22 mouse cellular contexts compared by ENCODE assay signal in genomic region chr1:64089691-64090090, GRCm38 (mm10). TPM values are rescaled to one million over a fixed set of nuclear protein-coding genes. Genes with fewer than 3 reads are reported as not detected.
DNase-seq lines count a peak whose midpoint lies in the region; ATAC-seq and TF ChIP-seq lines count a peak whose summit lies in the region.
"Had no signal": no experiment of that assay in that cellular context is flagged by ENCODE, and none has a peak within 500 bp of the region (broad histone marks: within the 10 kb centered on the region; RNA-seq: fewer than 3 reads in every experiment).

No protein-coding gene starts in this region.

- H3K36me3 ChIP-seq in hindbrain, embryonic 13.5 days = no peaks in the 10 kb centered on the region
- H3K36me3 ChIP-seq in hindbrain, postnatal 0 days (ENCODE audit: insufficient read depth, low read length) = no peaks in the 10 kb centered on the region; the same call in 1 of the 2 replicates
- no peaks in the 10 kb centered on the region for H3K36me3 ChIP-seq in thymus, adult 2 months (ENCODE audit: control insufficient read depth, insufficient read depth, low read length)
- H3K36me3 ChIP-seq: embryonic facial prominence, embryonic 15.5 days; midbrain, embryonic 13.5 days had no signal

- DNase-seq in gastrocnemius, adult 2 months = no peak
- no peak for DNase-seq in gastrocnemius, postnatal 36 days
- DNase-seq in hindbrain, postnatal 0 days (ENCODE audit: low spot score) = no peak
- no peak for DNase-seq in thymus, adult 2 months
- no peak for DNase-seq in thymus, postnatal 14 days
- DNase-seq in frontal cortex, postnatal 25 days (ENCODE audit: low spot score in 2 of 2) = no peak
- DNase-seq: adrenal gland, adult 2 months; cerebellum, adult 18-20 months; forebrain, postnatal 0 days; kidney, adult 11 months; layer of hippocampus, postnatal 36 days; liver, postnatal 0 days; lung, postnatal 14 days; thymus, adult 18-20 months had no signal

- no peak overlapping the region for H3K4me2 ChIP-seq in hindbrain, embryonic 13.5 days
- no peak overlapping the region for H3K4me2 ChIP-seq in hindbrain, postnatal 0 days (ENCODE audit: low read depth, low read length)
- H3K4me2 ChIP-seq: embryonic facial prominence, embryonic 15.5 days; heart, embryonic 12.5 days; midbrain, embryonic 13.5 days had no signal

- no peaks in the 10 kb centered on the region for H3K9me3 ChIP-seq in hindbrain, embryonic 13.5 days
- no peaks in the 10 kb centered on the region for H3K9me3 ChIP-seq in hindbrain, postnatal 0 days (ENCODE audit: low read length)
- H3K9me3 ChIP-seq: embryonic facial prominence, embryonic 15.5 days; heart, embryonic 12.5 days; megakaryocyte, embryonic 14.5 days; midbrain, embryonic 13.5 days had no signal

- peak overlapping the region; percentile 66 for H3K27ac ChIP-seq in gastrocnemius, adult 2 months
- peak overlapping the region; percentile 12; the same call in 1 of the 2 replicates for H3K27ac ChIP-seq in hindbrain, embryonic 13.5 days
- no peak overlapping the region for H3K27ac ChIP-seq in hindbrain, postnatal 0 days
- H3K27ac ChIP-seq in thymus, adult 2 months (ENCODE audit: control insufficient read depth, insufficient read depth, low read length) = peak overlapping the region; percentile 74
- H3K27ac ChIP-seq: kidney, postnatal 0 days had no signal

- no peak for TF ChIP-seq CTCF in gastrocnemius, adult 2 months (IDR thresholded peaks at IDR 0.05)
- TF ChIP-seq CTCF in hindbrain, postnatal 0 days (IDR thresholded peaks at IDR 0.05; ENCODE audit: low read depth) = no peak
- no peak for TF ChIP-seq CTCF in thymus, adult 2 months (IDR thresholded peaks at IDR 0.05; ENCODE audit: borderline replicate concordance, control insufficient read depth, extremely low read depth, insufficient read depth, low read length, poor library complexity)

- H3K9ac ChIP-seq in hindbrain, embryonic 13.5 days = no peak overlapping the region
- no peak overlapping the region for H3K9ac ChIP-seq in hindbrain, postnatal 0 days (replicated peaks; ENCODE audit: low read length)
- H3K9ac ChIP-seq: embryonic facial prominence, embryonic 15.5 days; forebrain, postnatal 0 days; heart, embryonic 12.5 days; liver, postnatal 0 days; midbrain, embryonic 13.5 days had no signal

- no peak for ATAC-seq in hindbrain, embryonic 13.5 days (ENCODE audit: low FRiP score)
- ATAC-seq in hindbrain, postnatal 0 days = no peak
- ATAC-seq: CD4-positive, CD25-positive, alpha-beta regulatory T cell, adult 4 months; forebrain, postnatal 0 days; Patski had no signal

- 78% methylated on average over 1 of the region's 1 CpGs for WGBS in hindbrain, embryonic 13.5 days
- 74% methylated on average over 1 of the region's 1 CpGs for WGBS in hindbrain, postnatal 0 days
- 0% methylated on average over 1 of the region's 1 CpGs for WGBS in thymus, adult 2 months

- peaks cover 72% of the 10 kb centered on the region for H3K4me1 ChIP-seq in hindbrain, embryonic 13.5 days (replicated peaks)
- peaks cover 24% of the 10 kb centered on the region for H3K4me1 ChIP-seq in hindbrain, postnatal 0 days (ENCODE audit: insufficient read depth, low read length)
- H3K4me1 ChIP-seq in thymus, adult 2 months (replicated peaks; ENCODE audit: control insufficient read depth, insufficient read depth, low read length) = peaks cover 42% of the 10 kb centered on the region

- no peak overlapping the region for H3K4me3 ChIP-seq in gastrocnemius, adult 2 months
- no peak overlapping the region for H3K4me3 ChIP-seq in hindbrain, embryonic 13.5 days
- no peak overlapping the region for H3K4me3 ChIP-seq in hindbrain, postnatal 0 days (ENCODE audit: low read length)
- H3K4me3 ChIP-seq in thymus, adult 2 months (ENCODE audit: control insufficient read depth, insufficient read depth, low read length) = no peak overlapping the region
- H3K4me3 ChIP-seq: embryonic facial prominence, embryonic 15.5 days; heart, embryonic 12.5 days; midbrain, embryonic 13.5 days had no signal

- no peak for TF ChIP-seq POLR2A in thymus, adult 2 months (IDR thresholded peaks at IDR 0.05; ENCODE audit: control insufficient read depth, extremely low read depth, insufficient read depth, low read length, poor library complexity)

- intact Hi-C loops in gastrocnemius, adult 2 months (cut with DNase I) = loop anchor here (5.0 kb wide), 1 partner anchor 33 kb away; the partner anchor contains the start of gene Klf7
- intact Hi-C loops in gastrocnemius, postnatal 36 days (cut with DNase I) = no loop called here

- H3K27me3 ChIP-seq in hindbrain, embryonic 13.5 days = no peaks in the 10 kb centered on the region
- no peaks in the 10 kb centered on the region for H3K27me3 ChIP-seq in hindbrain, postnatal 0 days (ENCODE audit: insufficient read depth, low read length)
- no peaks in the 10 kb centered on the region for H3K27me3 ChIP-seq in thymus, adult 2 months (ENCODE audit: control insufficient read depth, insufficient read depth, low read length)
- H3K27me3 ChIP-seq: embryonic facial prominence, embryonic 15.5 days; heart, embryonic 12.5 days; megakaryocyte, embryonic 14.5 days; midbrain, embryonic 13.5 days; Patski had no signal

RNA-seq across cellular contexts. Expression of gene Klf7, which starts 32.4 kb away (rescaled TPM):
- total RNA-seq in gastrocnemius, adult 2 months (2021) = 10 to 100 TPM in 1 of 2 experiments, 1 to 10 TPM in 1; 7.6 to 12.6 TPM
- 1 to 10 TPM; 6.7 to 7.2 TPM for total RNA-seq in gastrocnemius, postnatal 36 days (2021)
- 93.3 and 100 TPM in 2 replicates for polyA plus RNA-seq in hindbrain, embryonic 13.5 days (2015; fragmentation: Nextera tagmentation; extraction: Ambion mirVana)
- 47.3 and 48.0 TPM in 2 replicates for total RNA-seq in hindbrain, postnatal 0 days (2014; rRNA removed)
- 115 and 120 TPM in 2 replicates for polyA plus RNA-seq in hindbrain, postnatal 0 days (2015; fragmentation: Nextera tagmentation; extraction: Ambion mirVana)
- 31.7 and 36.3 TPM in 2 replicates for polyA plus RNA-seq in thymus, adult 2 months (2012; rRNA removed)
